Comparison of ENCODE assay signal across 10 mouse cellular contexts in the genomic region with DNA sequence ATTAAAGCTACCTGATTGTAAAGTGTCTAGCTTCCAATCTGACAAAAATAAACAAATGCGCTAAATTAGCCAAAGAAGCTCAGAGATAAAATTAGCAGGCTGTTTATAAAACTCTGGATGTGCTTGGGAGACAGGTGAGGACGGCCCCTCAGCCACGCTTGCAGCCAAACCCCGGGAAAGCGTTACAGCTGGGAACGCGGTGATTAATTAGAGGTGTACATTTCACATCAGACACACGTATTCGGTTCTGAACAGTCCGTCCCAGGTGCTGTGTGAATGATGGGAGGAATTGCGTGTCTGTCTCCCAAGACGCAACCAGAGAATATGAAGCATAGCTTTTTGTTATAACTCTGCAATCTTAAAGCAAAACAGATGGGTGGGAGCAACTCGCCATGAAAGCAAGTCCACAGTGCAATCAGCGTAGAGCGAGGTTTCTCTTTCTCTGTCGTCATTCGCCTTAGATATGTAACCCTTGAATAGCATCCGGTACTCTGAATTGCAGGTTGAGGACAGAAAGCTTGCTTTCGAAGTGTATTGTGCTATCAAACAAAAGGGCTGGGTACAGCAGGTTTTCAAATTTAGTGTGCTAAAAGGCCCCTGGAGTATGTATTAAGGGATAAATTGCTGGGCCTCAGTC.
DNase-seq lines count a peak whose midpoint lies in the region; ATAC-seq and TF ChIP-seq lines count a peak whose summit lies in the region.
"Had no signal": no experiment of that assay in that cellular context is flagged by ENCODE, and none has a peak within 500 bp of the region (broad histone marks: within the 10 kb centered on the region; RNA-seq: fewer than 3 reads in every experiment).

No protein-coding gene starts in this region.

- H3K27me3 ChIP-seq in lung, embryonic 14.5 days (ENCODE audit: insufficient read depth, low read length): no peaks in the 10 kb centered on the region
- no peaks in the 10 kb centered on the region for H3K27me3 ChIP-seq in embryonic facial prominence, embryonic 13.5 days
- no peaks in the 10 kb centered on the region for H3K27me3 ChIP-seq in midbrain, embryonic 16.5 days (ENCODE audit: control insufficient read depth, insufficient read depth, low read depth, low read length)
- H3K27me3 ChIP-seq: Patski had no signal

- H3K9me3 ChIP-seq in lung, embryonic 14.5 days (ENCODE audit: low read depth, low read length): no peaks in the 10 kb centered on the region
- H3K9me3 ChIP-seq in embryonic facial prominence, embryonic 13.5 days: no peaks in the 10 kb centered on the region
- no peaks in the 10 kb centered on the region for H3K9me3 ChIP-seq in midbrain, embryonic 16.5 days (replicated peaks; ENCODE audit: control insufficient read depth, low read length, poor library complexity, severe bottlenecking)

- no peak for DNase-seq in frontal cortex, postnatal 10 days (ENCODE audit: low spot score in 2 of 2)
- DNase-seq in lung, embryonic 14.5 days: no peak
- DNase-seq in lung, adult 18-20 months: no peak
- no peak for DNase-seq in cerebellum, adult 9-11 months
- DNase-seq: kidney, postnatal 10 days had no signal

- no peaks in the 10 kb centered on the region for H3K36me3 ChIP-seq in lung, embryonic 14.5 days (ENCODE audit: insufficient read depth)
- no peaks in the 10 kb centered on the region for H3K36me3 ChIP-seq in embryonic facial prominence, embryonic 13.5 days
- H3K36me3 ChIP-seq in midbrain, embryonic 16.5 days (ENCODE audit: control insufficient read depth, insufficient read depth, low read length): no peaks in the 10 kb centered on the region

- ATAC-seq in frontal cortex, adult (ENCODE audit: low TSS enrichment): peak; percentile 66
- no peak for ATAC-seq in lung, embryonic 14.5 days (ENCODE audit: insufficient read depth)
- ATAC-seq in embryonic facial prominence, embryonic 13.5 days (ENCODE audit: insufficient number of reproducible peaks, insufficient read depth, low FRiP score, low TSS enrichment, low read depth): no peak
- no peak for ATAC-seq in midbrain, embryonic 16.5 days
- ATAC-seq in megakaryocyte progenitor cell, adult 5-6 weeks (replicated peaks; ENCODE audit: poor library complexity): no peak
- ATAC-seq: Patski had no signal

- H3K4me1 ChIP-seq in lung, embryonic 14.5 days (ENCODE audit: insufficient read depth): no peaks in the 10 kb centered on the region
- H3K4me1 ChIP-seq in embryonic facial prominence, embryonic 13.5 days: peaks cover 8% of the 10 kb centered on the region
- H3K4me1 ChIP-seq in midbrain, embryonic 16.5 days (ENCODE audit: control insufficient read depth, insufficient read depth, low read length): peaks cover 8% of the 10 kb centered on the region

- no peak overlapping the region for H3K27ac ChIP-seq in lung, embryonic 14.5 days (ENCODE audit: low read depth)
- peak overlapping the region; percentile 39; the same call in 1 of the 2 replicates for H3K27ac ChIP-seq in embryonic facial prominence, embryonic 13.5 days
- H3K27ac ChIP-seq in midbrain, embryonic 16.5 days (ENCODE audit: low read length): peak overlapping the region; percentile 55; the same call in 1 of the 2 replicates

- H3K9ac ChIP-seq in lung, embryonic 14.5 days: no peak overlapping the region
- peak overlapping the region; percentile 27; the same call in 1 of the 2 replicates for H3K9ac ChIP-seq in embryonic facial prominence, embryonic 13.5 days
- 0 out of 2 replicates have a peak overlapping the region, but pooled peaks have one; percentile 22 for H3K9ac ChIP-seq in midbrain, embryonic 16.5 days (ENCODE audit: low read depth, low read length)

- peak overlapping the region; percentile 44; the same call in 1 of the 2 replicates for H3K4me2 ChIP-seq in lung, embryonic 14.5 days
- peak overlapping the region; percentile 56 for H3K4me2 ChIP-seq in embryonic facial prominence, embryonic 13.5 days
- peak overlapping the region; percentile 24; the same call in 1 of the 2 replicates for H3K4me2 ChIP-seq in midbrain, embryonic 16.5 days (ENCODE audit: low read length)

- 36% methylated on average over 19 of the region's 19 CpGs for WGBS in lung, embryonic 14.5 days
- 34% methylated on average over 19 of the region's 19 CpGs for WGBS in embryonic facial prominence, embryonic 13.5 days
- 63% methylated on average over 19 of the region's 19 CpGs for WGBS in midbrain, embryonic 16.5 days

- TF ChIP-seq CTCF in lung, embryonic 14.5 days (IDR thresholded peaks at IDR 0.05; ENCODE audit: low read depth): no peak

- H3K4me3 ChIP-seq in lung, embryonic 14.5 days (ENCODE audit: low read depth, low read length): peak overlapping the region; percentile 1; the same call in 1 of the 2 replicates
- peak overlapping the region; percentile 26 for H3K4me3 ChIP-seq in embryonic facial prominence, embryonic 13.5 days
- peak overlapping the region; percentile 8; the same call in 1 of the 2 replicates for H3K4me3 ChIP-seq in midbrain, embryonic 16.5 days (ENCODE audit: low read depth, low read length)
